Mouse (Mus musculus): ENCODE results near the gene Pcgf5. TPM values are rescaled to one million over a fixed set of nuclear protein-coding genes. Genes with fewer than 3 reads are reported as not detected.

Gene Pcgf5
- total RNA-seq, 1 experiment from 2014 or later = 32.7 TPM

GRCm38 (mm10) chr19:36495555-36495954 lies 147.4 kb downstream of the Pcgf5 start:
- no peak for DNase-seq

- DNase-seq = no peak
Measured at GRCm38 (mm10) chr19:36496532-36496931, 148.4 kb downstream of the Pcgf5 start.

GRCm38 (mm10) chr19:36497067-36497466 lies 149.0 kb downstream of the Pcgf5 start:
- peak; percentile 76 for DNase-seq

- DNase-seq = no peak
Measured at GRCm38 (mm10) chr19:36497744-36498143, 149.6 kb downstream of the Pcgf5 start.

- no peak for DNase-seq
Measured at GRCm38 (mm10) chr19:36504716-36505115, 156.6 kb downstream of the Pcgf5 start.

Other genes starting within 250 kb of the Pcgf5 start
- not detected in 2 replicates for gene Ankrd1, start 228.2 kb upstream of the Pcgf5 start, total RNA-seq (2021)
- gene Hectd2, start 206.3 kb downstream of the Pcgf5 start, total RNA-seq (2021) = 1.6 and 2.1 TPM in 2 replicates

Data from adrenal gland, postnatal 25 days (tissue).